Mouse (Mus musculus) frontal cortex, postnatal 10 days (tissue): ENCODE results near the gene Dzip1l.

Experiments used
- DNase-seq, 2 experiments: peaks; one replicate each; pipeline ENCODE4 v3.0.0; 2022; ENCODE audit warnings: low spot score in 2 of 2, mixed read lengths in 1 of 2

Gene Dzip1l

DNA sequence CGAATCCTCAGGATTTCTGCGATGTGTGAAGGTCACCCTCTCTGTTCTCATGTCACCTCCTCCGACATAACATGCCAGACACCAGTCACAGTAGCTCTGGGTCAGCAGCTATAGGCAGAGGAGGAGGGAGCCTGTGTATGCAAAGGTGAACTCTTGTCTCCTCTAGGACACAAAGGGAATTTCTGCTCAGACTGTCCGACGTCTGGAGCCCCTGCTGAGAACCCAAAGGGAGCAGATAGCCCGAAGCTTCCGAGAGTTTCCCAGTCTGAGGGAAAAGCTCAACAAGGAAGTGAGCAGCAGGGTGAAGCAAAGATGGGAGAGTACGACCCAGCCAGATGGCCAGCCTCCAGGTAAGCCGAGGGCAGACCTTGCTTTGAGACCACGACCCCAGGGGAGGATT lies 31.5 kb downstream of the Dzip1l start:
- DNase-seq = no peak

DNA sequence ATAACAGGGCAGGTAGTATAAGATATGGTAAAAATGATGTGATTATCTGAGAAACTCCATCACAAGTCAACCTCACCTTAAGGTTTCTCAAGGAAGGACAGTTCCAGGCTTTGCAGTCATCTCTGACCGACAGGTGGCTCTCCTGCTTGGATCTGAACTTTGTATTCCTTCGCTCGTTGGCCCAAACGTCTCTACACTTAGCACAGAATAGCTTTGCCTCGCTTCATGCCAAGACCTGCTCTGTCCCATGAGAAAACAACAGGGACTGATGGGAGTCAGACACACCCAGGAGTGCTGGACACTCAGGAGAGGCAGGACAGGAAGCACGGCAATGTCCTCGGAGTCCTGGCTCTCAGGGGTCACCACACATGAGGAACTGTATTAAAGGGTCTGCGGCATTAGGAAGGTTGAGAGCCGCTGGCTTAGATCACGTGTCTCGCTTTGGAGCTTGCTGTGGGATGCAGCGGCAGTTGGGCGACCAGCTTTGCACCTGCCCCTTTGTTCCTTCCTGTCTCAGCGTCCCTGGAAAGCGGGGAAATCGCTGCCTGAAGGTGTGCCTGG lies 32.4 kb downstream of the Dzip1l start:
- no peak for DNase-seq

DNA sequence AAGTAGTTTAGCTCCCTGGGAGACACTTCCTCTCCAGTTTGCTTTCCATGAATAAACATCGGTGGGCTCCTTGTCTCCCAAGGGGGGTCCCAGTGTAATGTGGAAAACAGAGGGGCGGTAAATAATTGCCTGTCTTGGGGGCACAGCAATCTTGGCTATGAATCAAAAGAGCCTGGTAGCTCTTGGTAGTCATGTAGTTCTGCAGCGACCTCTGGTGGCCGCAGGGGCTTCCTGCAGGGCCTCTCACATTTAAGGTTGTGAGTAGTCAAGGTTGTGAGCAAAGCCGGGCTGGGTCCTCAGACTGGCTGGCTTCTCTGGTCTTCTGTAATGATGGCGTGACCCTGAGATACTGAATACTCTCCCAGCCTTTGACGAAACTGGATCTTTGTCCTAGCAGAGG lies 33.1 kb downstream of the Dzip1l start:
- peak; percentile 47 to 54 for DNase-seq

DNA sequence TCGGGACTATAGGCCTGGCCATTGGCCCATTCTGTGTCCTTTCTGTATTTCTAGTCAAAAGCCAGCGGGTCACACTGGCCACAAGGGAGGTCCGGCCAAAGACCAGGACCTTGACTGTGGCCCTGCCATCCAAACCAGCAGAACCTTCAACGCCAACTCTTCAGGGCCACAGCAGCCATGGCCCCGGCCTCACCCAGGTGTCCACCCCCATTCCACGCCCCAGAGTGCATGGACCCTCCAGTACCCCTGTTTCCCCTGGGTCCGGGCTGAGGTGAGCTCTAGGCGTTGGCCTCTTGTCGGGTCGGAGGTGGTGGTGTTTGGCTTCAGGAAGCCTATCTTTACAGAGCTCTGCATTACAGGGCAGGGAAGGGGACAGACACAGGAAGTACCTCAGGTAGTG lies 33.6 kb downstream of the Dzip1l start:
- no peak for DNase-seq

DNA sequence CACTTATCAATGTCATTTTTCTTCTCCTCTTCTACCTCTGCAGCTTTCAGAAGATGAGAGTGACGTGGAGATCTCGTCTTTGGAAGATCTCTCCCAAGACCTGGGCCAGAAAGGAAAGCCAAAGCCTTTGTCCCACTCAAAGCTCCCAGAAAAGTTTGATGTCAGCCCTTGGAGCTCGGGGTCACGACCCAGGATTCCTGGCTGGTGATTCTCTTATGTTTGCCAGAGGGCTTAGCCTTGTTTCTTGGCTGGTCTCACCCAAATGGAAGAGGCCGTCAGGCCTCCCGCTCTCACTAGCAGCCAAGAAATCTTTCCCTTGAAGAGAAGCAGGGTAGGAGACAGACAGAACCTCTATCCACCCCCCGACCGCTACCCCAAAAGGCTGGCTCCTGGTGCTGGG lies 38.3 kb downstream of the Dzip1l start:
- no peak for DNase-seq

DNA sequence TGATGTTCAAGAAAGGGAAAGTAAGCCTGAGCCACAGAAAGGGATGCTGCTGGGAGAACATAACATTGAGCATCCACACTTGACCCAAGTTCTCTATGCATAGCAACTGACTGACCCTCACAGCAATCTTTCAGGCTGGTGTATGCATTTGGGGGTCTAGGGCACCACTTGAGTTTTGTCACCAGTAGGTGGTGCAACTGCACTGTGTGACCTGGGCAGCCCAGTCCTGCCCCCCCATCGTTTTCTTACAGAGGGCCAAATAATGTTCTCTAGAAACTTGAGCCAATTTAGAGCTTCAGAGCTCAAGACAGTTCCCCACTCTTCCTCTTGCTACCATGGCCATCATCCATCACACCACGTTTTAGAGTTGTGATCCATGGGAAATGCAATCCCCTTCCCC lies 42.3 kb downstream of the Dzip1l start:
- no peak for DNase-seq

DNA sequence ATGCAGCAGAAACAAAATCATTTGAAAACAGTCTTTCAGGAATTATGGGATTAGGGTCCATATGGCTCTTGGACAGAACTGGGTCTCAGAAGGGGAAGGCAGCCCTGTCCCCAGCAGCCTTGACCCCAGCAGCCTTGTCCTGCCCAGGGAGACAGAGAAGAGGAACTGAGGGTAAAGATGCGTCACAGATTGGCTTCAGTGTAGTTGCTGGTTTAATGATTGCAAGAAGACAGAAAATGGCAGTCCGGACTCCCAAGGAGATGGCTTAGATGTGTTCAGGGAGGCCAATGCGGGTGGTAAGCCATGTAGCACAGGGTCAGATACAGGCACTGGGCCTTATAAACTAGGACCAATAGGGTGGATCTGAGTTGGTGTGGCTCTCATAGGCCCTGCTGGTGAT lies 46.4 kb downstream of the Dzip1l start:
- no peak for DNase-seq

DNA sequence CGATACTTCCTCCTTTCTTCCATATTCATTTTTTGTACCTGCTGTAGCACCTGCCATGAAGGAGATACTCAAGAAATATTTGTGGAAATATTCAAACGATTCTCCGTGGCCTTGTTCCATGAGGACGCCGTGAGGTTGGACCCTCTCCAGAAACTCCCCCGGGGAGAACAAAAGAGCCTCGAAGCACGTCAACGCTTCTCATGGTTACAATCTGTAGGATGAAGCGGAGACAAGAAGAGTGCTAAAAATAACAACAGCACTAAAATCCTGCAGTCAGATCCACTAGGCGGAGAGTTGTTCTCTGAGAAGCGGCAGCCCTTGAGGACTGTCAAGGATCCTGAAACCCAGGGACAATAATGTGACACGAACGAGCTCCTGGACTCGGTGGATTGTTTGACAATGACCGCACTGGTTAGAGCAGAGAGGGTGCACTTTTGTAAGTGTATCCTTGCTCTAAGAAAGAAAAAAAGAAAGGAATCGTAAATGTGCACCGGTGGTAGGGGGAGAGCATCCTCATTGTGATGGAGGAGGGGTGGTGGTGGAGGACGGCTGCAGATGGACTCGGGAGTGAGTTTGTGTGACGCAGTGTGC lies 52.8 kb downstream of the Dzip1l start:
- DNase-seq = peak in 1 of 2 experiments; percentile 50

DNA sequence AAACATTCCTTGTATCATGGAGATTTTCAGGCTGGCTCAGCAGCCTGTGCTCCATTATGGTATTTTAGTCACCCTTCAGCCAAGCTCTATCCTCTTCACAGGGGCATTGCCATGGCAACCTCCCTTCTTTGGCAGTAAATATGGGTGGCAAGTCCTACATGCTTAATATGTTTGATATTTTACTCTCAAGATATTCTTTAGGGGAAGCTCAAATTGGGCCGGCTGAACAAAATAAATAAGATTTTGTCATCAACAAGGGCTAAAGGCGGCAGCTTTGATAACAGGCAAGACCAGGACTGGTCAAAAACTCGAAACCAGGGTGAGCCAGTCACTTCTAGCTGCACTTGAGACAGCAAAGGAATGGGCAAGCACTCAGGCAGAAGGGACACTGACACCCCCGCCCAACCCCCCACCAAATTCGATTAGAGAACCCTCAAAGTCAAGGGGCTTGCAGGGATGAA lies 55.8 kb downstream of the Dzip1l start:
- DNase-seq = no peak

DNA sequence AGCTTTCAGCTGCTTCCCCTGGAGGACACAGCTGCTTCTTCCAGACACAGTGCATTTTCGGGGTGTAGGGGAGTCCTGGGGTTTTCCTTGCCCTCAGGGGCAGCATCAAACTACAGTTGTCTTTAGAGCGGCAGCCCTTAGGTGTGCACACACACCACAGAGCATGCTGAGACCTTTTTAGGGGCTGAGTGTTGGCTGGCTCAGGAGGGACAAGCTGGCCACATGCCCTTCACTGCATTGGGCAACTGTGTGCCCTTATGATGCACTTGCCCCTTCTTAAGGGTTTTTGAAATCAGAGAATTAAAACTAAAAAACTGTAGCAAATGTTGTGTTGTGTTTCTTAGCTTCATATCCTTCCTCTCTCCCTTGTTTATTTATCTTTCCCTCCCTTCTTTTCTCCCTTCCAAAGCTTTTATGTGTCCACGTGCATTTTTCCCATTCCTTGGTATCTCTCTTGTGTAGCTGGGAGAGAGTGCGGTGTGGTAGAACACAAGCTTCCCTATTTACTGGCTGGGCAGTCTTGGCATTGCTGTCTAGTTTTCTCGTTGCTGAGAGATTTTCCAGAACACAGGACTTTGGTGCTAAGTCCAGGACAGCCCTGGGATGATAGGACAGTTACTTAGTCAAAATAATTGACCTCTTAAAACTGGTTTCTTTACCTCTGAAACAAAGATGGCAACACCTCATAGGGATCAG lies 56.4 kb downstream of the Dzip1l start:
- no peak for DNase-seq

DNA sequence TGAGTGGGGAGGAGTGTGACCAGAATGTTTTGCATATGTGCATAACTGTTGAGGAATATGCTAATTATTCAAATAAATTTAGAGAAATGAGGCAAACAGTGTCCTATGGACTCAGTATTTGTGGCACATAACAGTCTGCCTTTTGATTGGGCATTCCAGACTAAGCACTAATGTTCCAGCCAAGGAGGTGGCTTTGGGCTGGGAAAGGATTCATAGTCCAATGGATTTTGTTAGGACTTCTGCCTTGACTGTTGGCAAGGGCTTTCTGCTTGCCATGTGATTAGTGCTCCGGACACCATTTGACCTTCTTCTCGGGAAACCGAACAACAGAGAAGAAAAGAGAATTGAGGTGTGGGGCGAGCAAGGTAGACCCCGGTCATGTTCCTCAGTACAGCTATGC lies 60.5 kb downstream of the Dzip1l start:
- no peak for DNase-seq

DNA sequence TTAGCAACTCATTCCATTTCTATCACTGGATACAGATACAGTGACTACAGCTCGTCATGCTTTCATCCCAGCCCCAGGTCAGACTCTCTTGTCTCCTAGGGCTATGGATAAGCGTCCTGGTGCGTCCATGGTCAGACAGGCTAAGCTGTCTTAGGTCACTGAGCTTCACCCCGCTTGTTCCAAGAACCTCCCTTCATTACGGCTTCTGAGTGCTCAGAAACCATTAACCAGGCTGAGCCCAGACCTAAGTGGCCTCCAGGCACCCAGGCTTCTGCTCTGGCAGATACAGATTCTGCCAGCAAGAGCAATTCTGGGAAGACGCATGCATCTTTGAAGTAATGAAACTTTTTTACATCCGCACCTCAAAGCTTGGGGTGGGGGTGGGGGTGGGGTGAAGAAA lies 61.1 kb downstream of the Dzip1l start:
- DNase-seq = no peak

DNA sequence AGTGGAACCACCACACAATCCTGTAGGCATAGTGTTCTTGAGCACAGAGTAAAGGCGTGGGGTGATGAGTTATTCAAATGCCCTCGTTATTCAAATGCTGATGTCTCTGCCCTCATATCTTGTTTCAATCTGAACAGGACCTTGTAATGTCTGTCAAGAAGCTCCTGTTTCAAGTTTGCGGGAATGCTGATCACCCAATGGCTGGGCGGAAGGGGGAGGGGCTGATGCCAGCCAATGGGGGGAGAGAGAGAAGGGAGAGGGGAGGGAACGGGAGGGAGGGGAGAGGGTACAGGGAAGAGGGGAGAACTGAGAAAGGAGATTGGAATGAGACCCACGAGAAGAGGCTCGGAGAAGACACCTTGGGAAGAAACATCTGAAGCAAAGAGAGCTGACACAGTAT lies 65.7 kb downstream of the Dzip1l start:
- DNase-seq = no peak

DNA sequence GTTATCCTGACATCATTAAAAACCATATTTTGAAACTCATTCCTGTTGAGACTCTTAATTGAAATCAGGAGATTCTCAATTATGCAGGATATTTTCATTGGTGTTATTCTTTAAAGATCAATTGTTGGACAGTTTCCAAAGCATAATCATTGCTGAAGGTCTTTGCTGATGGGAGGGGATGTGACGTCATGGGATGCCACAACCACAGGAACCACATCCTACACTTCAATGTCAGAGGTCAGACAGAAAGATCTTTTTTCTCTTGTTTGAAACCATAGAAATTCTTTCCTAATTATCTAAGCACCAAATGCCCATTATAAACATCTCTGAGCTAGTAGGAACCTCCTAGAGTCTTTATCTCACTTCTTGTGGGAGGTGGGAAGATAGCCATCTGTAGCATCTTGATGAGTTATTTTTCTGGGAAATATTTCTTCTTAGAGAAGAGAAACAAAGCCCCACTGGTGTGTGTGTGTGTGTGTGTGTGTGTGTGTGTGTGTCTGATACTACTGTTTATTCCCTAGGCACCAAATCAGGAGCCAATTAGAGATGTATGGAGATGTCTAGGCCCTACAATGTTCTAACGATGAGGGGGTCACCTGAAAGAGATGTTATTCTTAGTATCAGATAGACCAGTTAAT lies 70.6 kb downstream of the Dzip1l start:
- no peak for DNase-seq

DNA sequence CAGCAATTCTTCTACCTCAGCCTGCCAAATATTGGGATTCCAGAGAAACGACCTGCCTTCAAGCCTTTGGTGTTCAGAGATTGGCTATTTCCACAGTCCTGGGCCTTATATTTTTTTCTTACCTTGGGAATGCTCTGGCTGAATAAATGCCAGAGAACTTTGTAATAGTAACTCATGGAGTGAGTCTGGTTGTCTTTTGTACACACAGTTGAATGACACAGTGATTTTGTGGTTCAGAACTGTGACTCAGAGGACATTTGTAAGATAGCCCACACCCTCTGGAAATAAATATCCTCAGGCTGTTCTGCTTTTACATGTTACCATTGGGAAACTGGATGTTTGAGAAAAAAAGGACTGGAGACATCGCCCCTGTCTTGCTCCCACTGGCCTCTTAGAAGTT lies 71.9 kb downstream of the Dzip1l start:
- DNase-seq = no peak

DNA sequence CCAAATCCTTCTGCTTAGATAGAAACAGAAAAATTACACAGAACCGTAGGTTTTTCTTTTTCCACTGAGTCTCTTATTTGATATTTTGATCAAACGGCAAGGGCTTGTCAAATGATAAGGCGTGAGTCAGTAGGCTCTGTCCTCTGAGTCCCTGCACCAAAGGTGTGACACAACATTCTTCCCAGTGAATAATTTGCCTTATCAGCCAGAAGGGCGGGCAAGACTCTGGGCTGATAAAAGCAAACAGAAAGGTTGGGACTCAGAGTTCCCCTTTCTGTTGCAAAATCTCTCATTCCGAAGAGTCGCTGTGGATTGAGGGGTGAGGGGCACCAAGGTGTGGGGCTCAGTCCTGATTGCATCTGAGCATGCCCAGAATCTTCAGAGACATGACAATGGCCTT lies 72.9 kb downstream of the Dzip1l start:
- no peak for DNase-seq

DNA sequence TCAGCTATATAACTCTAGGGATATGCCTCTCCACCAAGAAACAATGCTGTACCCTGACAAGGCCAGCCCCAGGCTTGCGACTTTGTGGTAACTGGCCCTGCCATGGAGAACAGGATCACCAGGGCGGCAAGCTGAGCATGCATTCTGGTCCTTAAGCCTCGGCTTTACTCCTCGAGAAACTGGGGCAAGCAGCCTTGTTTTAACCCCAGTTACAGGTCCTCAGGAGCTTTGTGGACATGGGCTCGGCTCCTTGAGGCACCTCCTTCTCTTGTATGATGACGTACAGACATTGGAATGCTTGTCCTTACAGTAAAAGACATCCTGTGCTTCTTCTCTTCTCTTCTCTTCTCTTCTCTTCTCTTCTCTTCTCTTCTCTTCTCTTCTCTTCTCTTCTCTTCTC lies 74.4 kb downstream of the Dzip1l start:
- no peak for DNase-seq

DNA sequence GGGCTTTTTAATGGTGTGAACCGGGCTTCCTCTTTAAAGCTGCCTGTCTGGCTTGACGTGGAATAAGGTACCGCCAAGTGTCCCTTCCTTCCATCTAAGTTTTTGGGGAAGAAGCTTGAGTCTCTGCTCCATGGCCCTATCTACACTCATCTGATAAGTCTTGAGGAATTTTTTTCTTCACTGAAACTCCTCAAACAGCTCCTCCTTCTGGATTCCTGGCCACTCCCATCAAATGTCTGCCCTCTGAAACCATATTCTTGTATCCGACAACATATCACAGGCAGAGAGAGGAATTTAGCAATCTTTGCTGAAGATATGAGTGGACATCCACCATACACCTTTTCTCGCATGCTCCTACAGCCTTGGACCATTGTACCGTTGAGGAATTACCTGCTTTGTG lies 77.0 kb downstream of the Dzip1l start:
- no peak for DNase-seq

DNA sequence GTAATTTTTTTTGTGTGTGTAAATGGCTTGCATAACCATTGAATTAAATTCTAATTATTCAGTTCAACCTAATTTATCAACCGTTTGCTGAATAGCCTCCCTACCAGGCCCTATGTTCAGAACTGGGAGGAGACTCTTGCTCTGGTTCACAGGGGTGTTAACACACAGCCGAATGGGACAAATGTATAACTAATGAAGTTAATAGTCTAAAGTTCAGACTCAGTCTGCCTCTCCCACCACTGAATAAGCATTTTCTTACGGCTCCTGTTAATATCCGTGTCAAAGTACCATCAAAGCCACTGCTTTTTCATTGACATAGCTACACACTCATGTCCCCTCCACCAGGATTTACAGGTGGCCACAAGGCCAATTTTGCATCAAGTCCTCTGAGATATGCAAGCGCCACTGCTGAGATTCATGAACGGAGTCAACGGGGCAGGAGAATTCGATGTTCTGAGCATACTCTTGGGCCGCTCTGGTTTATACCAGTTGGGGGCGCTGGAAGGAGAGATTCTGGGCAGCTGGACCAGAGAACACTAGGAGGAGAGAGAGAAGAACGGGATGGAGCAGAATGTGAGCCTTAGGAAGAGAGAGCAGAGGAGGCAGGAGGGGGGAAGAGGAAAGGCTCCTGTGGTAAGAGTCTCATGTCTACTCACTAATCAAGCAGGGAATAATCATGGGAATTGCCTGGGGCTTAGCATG lies 78.3 kb downstream of the Dzip1l start:
- DNase-seq = no peak

DNA sequence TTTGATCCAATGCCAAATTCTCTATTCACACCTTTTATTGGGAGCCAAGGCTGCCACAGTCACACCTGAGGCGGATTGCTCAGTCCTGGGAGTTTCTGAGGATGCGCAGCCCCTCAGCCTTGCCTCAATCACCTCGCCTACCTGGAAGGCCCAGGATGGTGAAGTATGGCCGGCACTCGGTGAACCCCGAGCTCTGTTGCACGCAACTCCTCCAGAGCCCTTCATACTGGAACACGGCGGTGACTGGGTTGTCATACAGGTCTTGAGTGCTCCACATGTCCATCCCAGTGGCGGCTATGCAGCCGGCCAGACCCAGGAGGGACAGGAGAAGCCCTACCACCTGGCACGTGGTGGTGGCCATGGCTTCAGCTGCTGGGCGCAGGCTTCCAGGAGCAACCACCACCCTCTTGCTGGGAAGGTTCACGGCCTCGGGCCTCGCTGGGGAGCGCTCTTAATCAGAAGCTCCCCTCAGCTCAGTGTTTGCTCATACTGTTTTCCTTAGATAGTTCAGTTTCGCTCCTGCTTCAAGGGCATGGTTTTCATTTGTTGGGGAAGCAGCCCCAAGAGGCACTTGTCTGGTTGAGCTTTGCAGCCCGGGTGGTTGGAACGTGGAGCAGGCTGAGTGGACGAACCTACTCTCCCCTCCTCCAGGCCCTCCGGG lies 80.4 kb downstream of the Dzip1l start:
- DNase-seq = no peak

DNA sequence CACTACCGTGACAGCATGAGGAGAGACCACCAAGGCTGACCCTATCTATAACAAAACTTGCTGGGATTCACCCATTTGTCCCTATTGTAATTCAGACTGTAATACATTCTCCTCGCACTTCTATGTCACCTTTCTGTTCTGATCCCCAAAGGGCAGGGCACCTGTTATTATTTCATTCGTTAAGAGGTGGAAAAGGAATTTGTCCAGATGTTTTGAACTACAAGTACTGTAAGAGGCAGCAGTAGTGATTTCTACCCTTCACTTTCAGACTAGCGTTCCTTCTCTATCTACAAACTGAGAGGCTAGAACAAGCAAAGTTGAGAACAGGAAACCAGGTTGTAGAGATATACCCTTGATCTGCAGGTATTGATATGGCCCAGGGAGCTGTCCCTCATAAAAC lies 81.0 kb downstream of the Dzip1l start:
- no peak for DNase-seq

DNA sequence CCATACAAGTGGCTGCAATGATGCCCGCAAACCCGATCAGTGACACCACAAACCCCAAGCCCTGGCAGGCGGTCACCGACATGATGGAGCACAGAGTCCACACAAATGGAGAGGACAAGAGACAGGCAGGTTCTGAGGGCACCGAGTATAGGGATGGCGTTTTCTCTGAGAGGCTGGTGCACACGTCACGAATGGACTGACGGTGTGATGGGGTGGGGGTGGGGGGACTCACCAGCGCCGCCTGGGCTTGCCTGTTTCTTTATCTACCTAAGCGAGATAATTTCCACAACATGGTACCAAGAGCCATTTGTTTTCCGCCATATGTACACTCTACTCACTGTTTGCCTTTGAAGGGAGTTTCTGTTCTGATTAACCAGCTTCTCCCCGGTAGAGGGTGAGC lies 87.8 kb downstream of the Dzip1l start, which contains the start of gene Cldn18:
Cldn18 (minus strand) TSS at position 134 of the 400 bp plus-strand sequence.
- DNase-seq = no peak
